Mouse (Mus musculus) liver, adult 2 months (tissue): ENCODE measurements around the gene Apobr.

Source experiments
- CTCF ChIP-seq: fragments of 200-500 bp; IDR thresholded peaks from 2 replicates; pipeline ENCODE4 v1.5.1; 2011; ENCODE audit warnings: low read depth, low read length, control low read depth
- POLR2A ChIP-seq: fragments of 200-500 bp; IDR thresholded peaks from 2 replicates; pipeline ENCODE4 v1.6.1; 2011; ENCODE audit warnings: low read length, control low read depth; ENCODE audit not compliant: insufficient read depth; ENCODE audit errors: extremely low read depth

DNA sequence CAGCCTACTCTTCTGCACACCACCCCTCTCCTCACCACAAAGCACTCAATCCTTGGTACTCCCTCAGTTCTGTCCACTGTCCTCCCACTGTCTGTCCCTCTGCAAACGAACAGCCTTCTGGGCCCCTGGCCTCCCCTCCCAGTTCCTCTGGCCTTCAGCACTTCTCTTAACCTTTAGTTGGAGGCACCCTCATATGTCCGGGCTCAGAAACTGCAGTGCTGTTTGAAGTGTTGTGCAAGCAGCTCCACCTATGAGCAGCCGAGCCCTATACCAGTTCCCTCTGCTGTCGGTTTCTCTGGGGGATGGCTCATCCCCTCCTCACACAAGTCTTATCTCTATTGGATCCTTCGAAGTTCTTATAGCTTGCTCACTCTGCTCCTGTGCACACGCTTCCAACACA is 11.7 kb downstream of the Apobr start:
- TF ChIP-seq CTCF (no peak), POLR2A (no peak)
